Mouse (Mus musculus): ENCODE data around the gene Camkk1. TPM values are rescaled to one million over a fixed set of nuclear protein-coding genes. Genes with fewer than 3 reads are reported as not detected.
A peak's percentile ranks its signal among the peaks of the same experiment; 100 is the strongest.

The Camkk1 gene
- 0.79 and 0.90 TPM in 2 replicates for polyA plus RNA-seq (2015; fragmentation: Nextera tagmentation; extraction: Ambion mirVana)

GRCm38 (mm10) chr11:73018471-73019146 is at the start of gene Camkk1:
Gene Camkk1 (plus strand): TSS chr11:73019008.
- peak within 1 kb of the TSS; percentile 64 for H3K4me3 ChIP-seq (replicated peaks)
- H3K36me3 ChIP-seq: no peaks in the 10 kb centered on the region
- no peaks in the 10 kb centered on the region for H3K9me3 ChIP-seq (replicated peaks)
- H3K4me1 ChIP-seq (replicated peaks): peaks cover 15% of the 10 kb centered on the region
- H3K4me2 ChIP-seq: peak within 1 kb of the TSS; percentile 93
- H3K9ac ChIP-seq: peak within 1 kb of the TSS; percentile 59
- H3K27me3 ChIP-seq: peaks cover 73% of the 10 kb centered on the region
- ATAC-seq (ENCODE audit: low read depth) (peak; percentile 98), DNase-seq (peak; percentile 86)
- 1% methylated on average over 57 of the region's 57 CpGs for WGBS (ENCODE audit: insufficient replicate concordance)
- H3K27ac ChIP-seq: no peak within 1 kb of the TSS

- no peaks in the 10 kb centered on the region for H3K27me3 ChIP-seq
- no peak overlapping the region for H3K4me3 ChIP-seq (replicated peaks)
- H3K27ac ChIP-seq: no peak overlapping the region
- DNase-seq (no peak), ATAC-seq (ENCODE audit: low read depth) (no peak)
- no peaks in the 10 kb centered on the region for H3K36me3 ChIP-seq
- no peaks in the 10 kb centered on the region for H3K9me3 ChIP-seq (replicated peaks)
- H3K4me2 ChIP-seq: no peak overlapping the region
- 75% methylated on average over 13 of the region's 13 CpGs for WGBS (ENCODE audit: insufficient replicate concordance)
- H3K4me1 ChIP-seq (replicated peaks): no peaks in the 10 kb centered on the region
- H3K9ac ChIP-seq: no peak overlapping the region
Measured at GRCm38 (mm10) chr11:72974995-72975503, 43.8 kb upstream of the Camkk1 start.

DNA sequence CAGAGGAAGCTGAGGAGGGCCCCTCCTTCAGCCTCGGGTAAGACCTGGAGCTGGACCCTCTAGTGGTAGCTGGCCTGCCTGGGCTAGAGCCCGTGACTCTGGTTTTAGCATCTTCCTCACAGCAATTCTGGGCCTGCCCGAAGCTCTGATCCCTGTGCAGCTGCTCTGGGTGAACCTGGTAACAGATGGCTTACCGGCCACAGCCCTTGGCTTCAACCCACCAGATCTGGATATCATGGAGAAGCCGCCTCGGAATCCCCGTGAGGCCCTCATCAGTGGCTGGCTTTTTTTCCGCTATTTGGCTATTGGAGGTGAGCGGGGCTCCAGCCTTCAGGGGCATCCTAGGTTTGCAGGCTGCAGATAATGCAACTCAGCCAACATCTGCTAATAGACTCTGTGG is 36.3 kb upstream of the Camkk1 start:
- Histone ChIP-seq H3K27ac (no peak overlapping the region), H3K4me2 (no peak overlapping the region), H3K27me3 (no peaks in the 10 kb centered on the region), H3K9me3 (replicated peaks) (no peaks in the 10 kb centered on the region), H3K4me3 (replicated peaks) (no peak overlapping the region), H3K36me3 (no peaks in the 10 kb centered on the region), H3K4me1 (replicated peaks) (peaks cover 8% of the 10 kb centered on the region; the same call in 1 of the 2 replicates), H3K9ac (no peak overlapping the region)
- 73% methylated on average over 9 of the region's 9 CpGs for WGBS (ENCODE audit: insufficient replicate concordance)
- DNase-seq: no peak
- no peak for ATAC-seq (ENCODE audit: low read depth)

GRCm38 (mm10) chr11:72983283-72983682 is 35.5 kb upstream of the Camkk1 start:
- Histone ChIP-seq H3K4me3 (replicated peaks) (no peak overlapping the region), H3K4me2 (no peak overlapping the region), H3K27ac (no peak overlapping the region), H3K27me3 (no peaks in the 10 kb centered on the region), H3K36me3 (no peaks in the 10 kb centered on the region), H3K9ac (no peak overlapping the region), H3K4me1 (replicated peaks) (peaks cover 8% of the 10 kb centered on the region; the same call in 1 of the 2 replicates), H3K9me3 (replicated peaks) (no peaks in the 10 kb centered on the region)
- ATAC-seq (ENCODE audit: low read depth): no peak
- no peak for DNase-seq
- 44% methylated on average over 5 of the region's 5 CpGs for WGBS (ENCODE audit: insufficient replicate concordance)

- Histone ChIP-seq H3K27me3 (no peaks in the 10 kb centered on the region), H3K4me2 (no peak overlapping the region), H3K27ac (no peak overlapping the region), H3K9ac (no peak overlapping the region), H3K9me3 (replicated peaks) (no peaks in the 10 kb centered on the region), H3K4me3 (replicated peaks) (no peak overlapping the region), H3K36me3 (no peaks in the 10 kb centered on the region), H3K4me1 (replicated peaks) (peaks cover 8% of the 10 kb centered on the region)
- DNase-seq (no peak), ATAC-seq (ENCODE audit: low read depth) (no peak)
- 42% methylated on average over 5 of the region's 5 CpGs for WGBS (ENCODE audit: insufficient replicate concordance)
Measured at GRCm38 (mm10) chr11:72986745-72987144, 32.1 kb upstream of the Camkk1 start.

- DNase-seq: no peak
- Histone ChIP-seq H3K36me3 (no peaks in the 10 kb centered on the region), H3K27me3 (no peaks in the 10 kb centered on the region), H3K9ac (no peak overlapping the region), H3K4me2 (no peak overlapping the region), H3K9me3 (replicated peaks) (no peaks in the 10 kb centered on the region), H3K27ac (no peak overlapping the region), H3K4me1 (replicated peaks) (peaks cover 12% of the 10 kb centered on the region), H3K4me3 (replicated peaks) (no peak overlapping the region)
- no peak for ATAC-seq (ENCODE audit: low read depth)
- WGBS (ENCODE audit: insufficient replicate concordance): 47% methylated on average over 5 of the region's 5 CpGs
Measured at GRCm38 (mm10) chr11:72987234-72987633, 31.6 kb upstream of the Camkk1 start.

- Histone ChIP-seq H3K4me1 (replicated peaks) (peaks cover 15% of the 10 kb centered on the region), H3K27ac (no peak overlapping the region), H3K4me2 (no peak overlapping the region), H3K4me3 (replicated peaks) (no peak overlapping the region), H3K9me3 (replicated peaks) (no peaks in the 10 kb centered on the region), H3K36me3 (no peaks in the 10 kb centered on the region), H3K9ac (no peak overlapping the region), H3K27me3 (no peaks in the 10 kb centered on the region)
- WGBS (ENCODE audit: insufficient replicate concordance): 24% methylated on average over 5 of the region's 5 CpGs
- no peak for ATAC-seq (ENCODE audit: low read depth)
- DNase-seq: no peak
Measured at GRCm38 (mm10) chr11:72987807-72988206, 31.0 kb upstream of the Camkk1 start.

GRCm38 (mm10) chr11:72989044-72989443 is 29.8 kb upstream of the Camkk1 start:
- H3K4me1 ChIP-seq (replicated peaks): peaks cover 26% of the 10 kb centered on the region
- ATAC-seq (ENCODE audit: low read depth): no peak
- no peak overlapping the region for H3K4me2 ChIP-seq
- H3K27ac ChIP-seq: no peak overlapping the region
- no peaks in the 10 kb centered on the region for H3K9me3 ChIP-seq (replicated peaks)
- no peak overlapping the region for H3K4me3 ChIP-seq (replicated peaks)
- no peaks in the 10 kb centered on the region for H3K27me3 ChIP-seq
- H3K36me3 ChIP-seq: no peaks in the 10 kb centered on the region
- DNase-seq: no peak
- H3K9ac ChIP-seq: no peak overlapping the region
- WGBS (ENCODE audit: insufficient replicate concordance): 57% methylated on average over 6 of the region's 6 CpGs

DNA sequence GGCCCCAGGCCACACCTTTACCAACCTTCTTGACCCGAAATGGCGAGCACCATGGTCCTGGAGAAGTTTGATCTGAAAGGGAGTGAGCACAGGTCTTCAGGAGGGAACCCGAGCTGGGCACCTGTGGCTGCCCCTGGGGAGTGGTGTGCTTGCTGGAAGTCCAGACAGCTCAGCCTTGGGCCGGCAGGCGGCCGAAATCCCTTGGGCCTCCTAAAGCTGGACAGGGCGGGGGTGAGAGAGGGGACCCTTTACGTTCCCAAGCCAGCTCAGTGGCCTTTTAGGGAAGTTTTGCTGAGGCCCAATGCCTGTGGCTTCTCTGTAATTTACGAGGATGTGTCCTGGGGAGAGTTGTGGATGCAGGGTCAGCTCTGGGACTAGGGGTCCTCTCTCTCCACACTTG is 28.1 kb upstream of the Camkk1 start:
- no peak overlapping the region for H3K4me3 ChIP-seq (replicated peaks)
- no peak overlapping the region for H3K9ac ChIP-seq
- DNase-seq (no peak), ATAC-seq (ENCODE audit: low read depth) (no peak)
- H3K4me1 ChIP-seq (replicated peaks): peaks cover 26% of the 10 kb centered on the region
- no peaks in the 10 kb centered on the region for H3K27me3 ChIP-seq
- no peak overlapping the region for H3K4me2 ChIP-seq
- no peaks in the 10 kb centered on the region for H3K9me3 ChIP-seq (replicated peaks)
- H3K27ac ChIP-seq: no peak overlapping the region
- H3K36me3 ChIP-seq: no peaks in the 10 kb centered on the region
- 69% methylated on average over 9 of the region's 9 CpGs for WGBS (ENCODE audit: insufficient replicate concordance)

DNA sequence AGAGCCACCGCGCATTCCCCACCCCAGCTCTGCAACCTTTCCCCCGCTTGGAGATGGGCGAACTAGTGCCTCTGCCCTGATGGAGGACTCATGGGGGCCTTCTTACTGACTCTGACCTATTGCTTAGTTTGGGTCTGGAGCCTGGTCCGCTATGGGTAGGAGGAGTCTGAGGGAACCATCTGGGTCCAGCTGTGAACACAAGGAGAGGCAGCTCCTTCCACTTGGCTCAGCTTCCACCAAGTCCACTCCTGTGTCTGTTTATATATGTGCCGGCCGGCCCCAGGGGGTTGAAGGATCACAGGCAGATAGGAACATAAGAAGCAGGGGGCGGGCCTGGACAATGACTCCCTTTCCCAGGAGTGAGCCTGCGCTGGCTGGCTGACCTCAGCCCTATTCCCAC is 26.8 kb upstream of the Camkk1 start:
- Histone ChIP-seq H3K36me3 (no peaks in the 10 kb centered on the region), H3K4me1 (replicated peaks) (peaks cover 22% of the 10 kb centered on the region), H3K9me3 (replicated peaks) (no peaks in the 10 kb centered on the region), H3K9ac (no peak overlapping the region), H3K4me2 (no peak overlapping the region), H3K27me3 (no peaks in the 10 kb centered on the region), H3K4me3 (replicated peaks) (no peak overlapping the region), H3K27ac (no peak overlapping the region)
- WGBS (ENCODE audit: insufficient replicate concordance): 71% methylated on average over 9 of the region's 9 CpGs
- no peak for DNase-seq
- ATAC-seq (ENCODE audit: low read depth): no peak

DNA sequence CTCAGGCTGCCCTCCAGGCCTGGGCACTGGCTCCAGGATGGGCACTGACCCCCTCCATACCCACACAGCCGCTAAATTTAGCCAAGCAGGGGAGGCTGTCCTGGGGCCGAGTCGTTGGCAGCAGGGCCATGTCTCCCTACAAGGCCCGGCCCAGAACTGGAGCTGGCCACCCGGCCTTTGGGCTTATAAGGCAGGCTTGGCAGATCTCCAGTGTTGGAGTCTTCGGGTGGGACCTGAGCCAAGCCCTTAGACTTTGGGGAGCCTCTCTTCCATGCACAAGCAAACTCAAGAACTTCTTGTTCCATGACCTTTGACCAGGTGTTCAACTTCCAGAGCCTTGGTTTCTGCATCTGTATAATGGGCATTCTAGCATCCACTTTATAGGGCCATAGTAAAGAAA is 22.5 kb upstream of the Camkk1 start:
- Histone ChIP-seq H3K27ac (no peak overlapping the region), H3K27me3 (no peaks in the 10 kb centered on the region), H3K9me3 (replicated peaks) (no peaks in the 10 kb centered on the region), H3K4me1 (replicated peaks) (peaks cover 40% of the 10 kb centered on the region), H3K4me3 (replicated peaks) (no peak overlapping the region), H3K4me2 (no peak overlapping the region), H3K36me3 (no peaks in the 10 kb centered on the region), H3K9ac (no peak overlapping the region)
- 74% methylated on average over 6 of the region's 6 CpGs for WGBS (ENCODE audit: insufficient replicate concordance)
- no peak for DNase-seq
- ATAC-seq (ENCODE audit: low read depth): no peak

- no peak overlapping the region for H3K4me3 ChIP-seq (replicated peaks)
- DNase-seq: no peak
- H3K9me3 ChIP-seq (replicated peaks): no peaks in the 10 kb centered on the region
- peaks cover 40% of the 10 kb centered on the region for H3K4me1 ChIP-seq (replicated peaks)
- ATAC-seq (ENCODE audit: low read depth): no peak
- no peaks in the 10 kb centered on the region for H3K27me3 ChIP-seq
- no peak overlapping the region for H3K27ac ChIP-seq
- WGBS (ENCODE audit: insufficient replicate concordance): 61% methylated on average over 2 of the region's 2 CpGs
- no peaks in the 10 kb centered on the region for H3K36me3 ChIP-seq
- no peak overlapping the region for H3K9ac ChIP-seq
- no peak overlapping the region for H3K4me2 ChIP-seq
Measured at GRCm38 (mm10) chr11:72996781-72997180, 22.0 kb upstream of the Camkk1 start.

Data from liver, embryonic 13.5 days (tissue).